Mouse (Mus musculus): ENCODE data around the gene Mus81. TPM values are rescaled to one million over a fixed set of nuclear protein-coding genes. Genes with fewer than 3 reads are reported as not detected.

Gene Mus81
- polyA plus RNA-seq, 1 experiment = 94.2 TPM

- Histone ChIP-seq H3K27me3 (ENCODE audit: control insufficient read depth, insufficient read depth, low read length) (no peaks in the 10 kb centered on the region), H3K4me1 (ENCODE audit: control insufficient read depth, insufficient read depth, low read length) (no peaks in the 10 kb centered on the region; the same call in 1 of the 2 replicates), H3K27ac (ENCODE audit: insufficient read depth, low read length) (no peak within 1 kb of the TSS), H3K4me3 (replicated peaks; ENCODE audit: insufficient read depth, low read depth, low read length) (peak within 1 kb of the TSS; percentile 46)
- TF ChIP-seq POLR2A (IDR thresholded peaks at IDR 0.05; ENCODE audit: borderline replicate concordance, insufficient read depth, low read length) (no peak), CTCF (IDR thresholded peaks at IDR 0.05; ENCODE audit: borderline replicate concordance, insufficient read depth, low read depth, low read length) (no peak)
- peak; percentile 58 to 66 for DNase-seq
- WGBS = under 1% methylated on average over 70 of the region's 70 CpGs
Measured at GRCm38 (mm10) chr19:5447515-5448353, 40.5 kb downstream of the Mus81 start, which contains the start of gene Fosl1. Gene Fosl1 (plus strand): TSS chr19:5447547.

- Histone ChIP-seq H3K27me3 (ENCODE audit: control insufficient read depth, insufficient read depth, low read length) (no peaks in the 10 kb centered on the region), H3K4me3 (replicated peaks; ENCODE audit: insufficient read depth, low read depth, low read length) (no peak overlapping the region), H3K27ac (ENCODE audit: insufficient read depth, low read length) (no peak overlapping the region), H3K4me1 (ENCODE audit: control insufficient read depth, insufficient read depth, low read length) (no peaks in the 10 kb centered on the region; the same call in 1 of the 2 replicates)
- no peak for TF ChIP-seq POLR2A (IDR thresholded peaks at IDR 0.05; ENCODE audit: borderline replicate concordance, insufficient read depth, low read length)
- TF ChIP-seq CTCF (IDR thresholded peaks at IDR 0.05; ENCODE audit: borderline replicate concordance, insufficient read depth, low read depth, low read length) = no peak
- 93% methylated on average over 5 of the region's 5 CpGs for WGBS
- DNase-seq = no peak
Measured at GRCm38 (mm10) chr19:5445747-5446146, 42.5 kb downstream of the Mus81 start.

- DNase-seq = no peak
- H3K27ac ChIP-seq (ENCODE audit: insufficient read depth, low read length) = no peak overlapping the region
- no peak overlapping the region for H3K4me3 ChIP-seq (replicated peaks; ENCODE audit: insufficient read depth, low read depth, low read length)
- no peaks in the 10 kb centered on the region; the same call in 1 of the 2 replicates for H3K4me1 ChIP-seq (ENCODE audit: control insufficient read depth, insufficient read depth, low read length)
- 44% methylated on average over 7 of the region's 7 CpGs for WGBS
- H3K27me3 ChIP-seq (ENCODE audit: control insufficient read depth, insufficient read depth, low read length) = no peaks in the 10 kb centered on the region
- TF ChIP-seq CTCF (IDR thresholded peaks at IDR 0.05; ENCODE audit: borderline replicate concordance, insufficient read depth, low read depth, low read length) (no peak), POLR2A (IDR thresholded peaks at IDR 0.05; ENCODE audit: borderline replicate concordance, insufficient read depth, low read length) (no peak)
Measured at GRCm38 (mm10) chr19:5444954-5445353, 43.2 kb downstream of the Mus81 start.

- Histone ChIP-seq H3K27me3 (ENCODE audit: control insufficient read depth, insufficient read depth, low read length) (no peaks in the 10 kb centered on the region), H3K4me3 (replicated peaks; ENCODE audit: insufficient read depth, low read depth, low read length) (no peak overlapping the region), H3K4me1 (ENCODE audit: control insufficient read depth, insufficient read depth, low read length) (no peaks in the 10 kb centered on the region; the same call in 1 of the 2 replicates), H3K27ac (ENCODE audit: insufficient read depth, low read length) (no peak overlapping the region)
- TF ChIP-seq CTCF (IDR thresholded peaks at IDR 0.05; ENCODE audit: borderline replicate concordance, insufficient read depth, low read depth, low read length) (no peak), POLR2A (IDR thresholded peaks at IDR 0.05; ENCODE audit: borderline replicate concordance, insufficient read depth, low read length) (no peak)
- WGBS = 70% methylated on average over 9 of the region's 9 CpGs
- no peak for DNase-seq
Measured at GRCm38 (mm10) chr19:5444371-5444908, 43.8 kb downstream of the Mus81 start.

GRCm38 (mm10) chr19:5433951-5434350, 54.3 kb downstream of the Mus81 start:
- Histone ChIP-seq H3K4me1 (ENCODE audit: control insufficient read depth, insufficient read depth, low read length) (peaks cover 32% of the 10 kb centered on the region), H3K27me3 (ENCODE audit: control insufficient read depth, insufficient read depth, low read length) (no peaks in the 10 kb centered on the region), H3K4me3 (replicated peaks; ENCODE audit: insufficient read depth, low read depth, low read length) (no peak overlapping the region), H3K27ac (ENCODE audit: insufficient read depth, low read length) (no peak overlapping the region)
- no peak for DNase-seq
- whole genome bisulfite sequencing = 74% methylated on average over 7 of the region's 7 CpGs
- TF ChIP-seq POLR2A (IDR thresholded peaks at IDR 0.05; ENCODE audit: borderline replicate concordance, insufficient read depth, low read length) (no peak), CTCF (IDR thresholded peaks at IDR 0.05; ENCODE audit: borderline replicate concordance, insufficient read depth, low read depth, low read length) (no peak)

- H3K4me3 ChIP-seq (replicated peaks; ENCODE audit: insufficient read depth, low read depth, low read length) = no peak overlapping the region
- H3K27me3 ChIP-seq (ENCODE audit: control insufficient read depth, insufficient read depth, low read length) = no peaks in the 10 kb centered on the region
- TF ChIP-seq POLR2A (IDR thresholded peaks at IDR 0.05; ENCODE audit: borderline replicate concordance, insufficient read depth, low read length) (no peak), CTCF (IDR thresholded peaks at IDR 0.05; ENCODE audit: borderline replicate concordance, insufficient read depth, low read depth, low read length) (peak; percentile 33; the same call in 1 of the 2 replicates)
- peak; percentile 43 to 47 for DNase-seq
- peaks cover 32% of the 10 kb centered on the region for H3K4me1 ChIP-seq (ENCODE audit: control insufficient read depth, insufficient read depth, low read length)
- WGBS = 4% methylated on average over 16 of the region's 16 CpGs
- H3K27ac ChIP-seq (ENCODE audit: insufficient read depth, low read length) = no peak overlapping the region
Measured at GRCm38 (mm10) chr19:5432992-5433852, 55.0 kb downstream of the Mus81 start.

Other genes starting within 250 kb of the Mus81 start
- 26.7 and 28.0 TPM in 2 replicates for gene Pacs1, start 215.3 kb downstream of the Mus81 start, polyA plus RNA-seq (2012; rRNA removed)
- 175 and 181 TPM in 2 replicates for gene Sf3b2, start 192.9 kb downstream of the Mus81 start, polyA plus RNA-seq (2012; rRNA removed)
- gene Gal3st3, start 190.1 kb downstream of the Mus81 start, polyA plus RNA-seq (2012; rRNA removed) = 49.2 and 55.9 TPM in 2 replicates
- gene Catsper1, start 152.7 kb downstream of the Mus81 start, polyA plus RNA-seq (2012; rRNA removed) = not detected in 2 replicates
- gene Cst6, start 138.8 kb downstream of the Mus81 start, polyA plus RNA-seq (2012; rRNA removed) = 15.4 and 19.0 TPM in 2 replicates
- 28.0 and 30.6 TPM in 2 replicates for gene Eif1ad, start 121.7 kb downstream of the Mus81 start, polyA plus RNA-seq (2012; rRNA removed)
- gene Banf1, start 121.2 kb downstream of the Mus81 start, polyA plus RNA-seq (2012; rRNA removed) = 88.7 and 96.0 TPM in 2 replicates
- 77.5 and 86.5 TPM in 2 replicates for gene Sart1, start 99.7 kb downstream of the Mus81 start, polyA plus RNA-seq (2012; rRNA removed)
- gene Tsga10ip, start 85.9 kb downstream of the Mus81 start, polyA plus RNA-seq (2012; rRNA removed) = 0.21 TPM in 1 of 2 replicates, not detected in the other
- gene Drap1, start 63.4 kb downstream of the Mus81 start, polyA plus RNA-seq (2012; rRNA removed) = 281 and 309 TPM in 2 replicates
- gene AI837181, start 63.3 kb downstream of the Mus81 start, polyA plus RNA-seq (2012; rRNA removed) = 130 and 134 TPM in 2 replicates
- gene Fosl1, start 40.9 kb downstream of the Mus81 start, polyA plus RNA-seq (2012; rRNA removed) = not detected in 2 replicates
- 31.0 and 32.5 TPM in 2 replicates for gene Ccdc85b, start 30.5 kb downstream of the Mus81 start, polyA plus RNA-seq (2012; rRNA removed)
- 140 and 146 TPM in 2 replicates for gene Fibp, start 27.8 kb downstream of the Mus81 start, polyA plus RNA-seq (2012; rRNA removed)
- gene Ctsw, start 19.9 kb downstream of the Mus81 start, polyA plus RNA-seq (2012; rRNA removed) = 1.2 and 1.5 TPM in 2 replicates
- 43.3 and 43.4 TPM in 2 replicates for gene Efemp2, start 14.4 kb downstream of the Mus81 start, polyA plus RNA-seq (2012; rRNA removed)
- gene Cfl1, start 2.1 kb upstream of the Mus81 start, polyA plus RNA-seq (2012; rRNA removed) = 1,135 and 1,193 TPM in 2 replicates
- gene 1700020D05Rik, start 15.4 kb upstream of the Mus81 start, polyA plus RNA-seq (2012; rRNA removed) = 6.7 and 6.8 TPM in 2 replicates
- gene Snx32, start 22.1 kb upstream of the Mus81 start, polyA plus RNA-seq (2012; rRNA removed) = 176 and 185 TPM in 2 replicates
- 0.05 TPM in 1 of 2 replicates, not detected in the other for gene Ovol1, start 72.2 kb upstream of the Mus81 start, polyA plus RNA-seq (2012; rRNA removed)
- 5.1 and 5.6 TPM in 2 replicates for gene Ap5b1, start 79.6 kb upstream of the Mus81 start, polyA plus RNA-seq (2012; rRNA removed)
- gene Rnaseh2c, start 113.5 kb upstream of the Mus81 start, polyA plus RNA-seq (2012; rRNA removed) = 79.1 and 83.5 TPM in 2 replicates
- 139 and 143 TPM in 2 replicates for gene Kat5, start 121.8 kb upstream of the Mus81 start, polyA plus RNA-seq (2012; rRNA removed)
- 39.0 and 40.3 TPM in 2 replicates for gene Rela, start 149.1 kb upstream of the Mus81 start, polyA plus RNA-seq (2012; rRNA removed)
- 12.4 and 14.8 TPM in 2 replicates for gene Sipa1, start 175.3 kb upstream of the Mus81 start, polyA plus RNA-seq (2012; rRNA removed)
- 28.6 and 29.7 TPM in 2 replicates for gene Map3k11, start 200.3 kb upstream of the Mus81 start, polyA plus RNA-seq (2012; rRNA removed)
- gene Pcnx3, start 200.5 kb upstream of the Mus81 start, polyA plus RNA-seq (2012; rRNA removed) = 65.0 and 65.1 TPM in 2 replicates
- 0.13 and 0.24 TPM in 2 replicates for gene Kcnk7, start 216.0 kb upstream of the Mus81 start, polyA plus RNA-seq (2012; rRNA removed)
- 11.7 and 13.1 TPM in 2 replicates for gene Ehbp1l1, start 237.9 kb upstream of the Mus81 start, polyA plus RNA-seq (2012; rRNA removed)
- 65.2 and 65.9 TPM in 2 replicates for gene Fam89b, start 241.3 kb upstream of the Mus81 start, polyA plus RNA-seq (2012; rRNA removed)

All from cerebellum, adult 2 months (tissue).